Mouse (Mus musculus): Measurements from ENCODE around the gene Tmed10. TPM values are rescaled to one million over a fixed set of nuclear protein-coding genes. Genes with fewer than 3 reads are reported as not detected.

The Tmed10 gene
- polyA plus RNA-seq, 1 experiment from 2014 or later, result 247 TPM

DNA sequence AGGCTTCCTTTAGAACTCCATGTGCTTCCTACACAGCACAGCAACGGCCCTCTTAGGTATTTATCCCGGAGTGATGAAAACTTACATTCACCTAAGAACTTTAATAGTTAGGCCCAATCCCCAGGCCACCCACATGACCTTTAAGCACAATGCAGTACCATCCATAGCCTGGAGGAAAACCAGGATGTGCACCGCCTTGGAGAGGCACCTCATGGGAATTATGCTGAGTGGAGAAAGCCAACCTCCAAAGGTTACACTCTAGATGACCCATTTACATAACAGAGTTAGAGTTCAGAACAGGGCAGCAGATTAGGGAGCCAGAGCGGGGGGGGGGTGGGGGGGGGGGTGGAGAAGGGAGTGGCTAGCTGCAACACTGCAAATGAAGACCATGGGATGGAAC, 32.3 kb downstream of the Tmed10 start:
- Histone ChIP-seq H3K9me3 (replicated peaks) (no peaks in the 10 kb centered on the region), H3K4me3 (no peak overlapping the region), H3K27me3 (no peaks in the 10 kb centered on the region), H3K9ac (no peak overlapping the region), H3K27ac (no peak overlapping the region), H3K36me3 (peaks cover 16% of the 10 kb centered on the region; the same call in 1 of the 2 replicates), H3K4me1 (peaks cover 16% of the 10 kb centered on the region), H3K4me2 (replicated peaks) (no peak overlapping the region)
- no peak for ATAC-seq (ENCODE audit: low FRiP score)
- WGBS, result 70% methylated on average over 4 of the region's 4 CpGs

DNA sequence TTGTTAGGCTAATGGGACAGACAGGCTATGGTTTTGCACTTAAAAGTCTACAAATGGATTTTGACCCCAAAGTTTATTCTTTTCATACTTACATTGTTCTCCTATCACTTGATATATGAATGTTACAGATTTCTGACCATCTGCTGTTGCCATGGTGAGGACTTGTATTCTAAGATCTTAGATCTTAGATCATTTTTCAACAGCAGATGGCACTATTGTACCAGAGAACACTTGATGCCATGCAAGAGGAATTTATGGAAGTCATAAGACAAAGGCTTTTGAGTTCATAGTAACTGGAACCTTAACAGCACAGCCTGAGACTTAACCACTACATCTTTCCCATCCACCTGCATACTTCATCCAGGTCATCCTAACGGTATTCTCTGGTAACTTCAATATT, 33.5 kb downstream of the Tmed10 start:
- no peaks in the 10 kb centered on the region for H3K9me3 ChIP-seq (replicated peaks)
- no peak overlapping the region for H3K4me3 ChIP-seq
- no peaks in the 10 kb centered on the region for H3K27me3 ChIP-seq
- ATAC-seq (ENCODE audit: low FRiP score), result no peak
- WGBS, result 60% methylated on average over 1 of the region's 1 CpGs
- peaks cover 16% of the 10 kb centered on the region for H3K4me1 ChIP-seq
- H3K9ac ChIP-seq, result no peak overlapping the region
- H3K27ac ChIP-seq, result no peak overlapping the region
- H3K36me3 ChIP-seq, result peaks cover 16% of the 10 kb centered on the region; the same call in 1 of the 2 replicates
- H3K4me2 ChIP-seq (replicated peaks), result no peak overlapping the region

DNA sequence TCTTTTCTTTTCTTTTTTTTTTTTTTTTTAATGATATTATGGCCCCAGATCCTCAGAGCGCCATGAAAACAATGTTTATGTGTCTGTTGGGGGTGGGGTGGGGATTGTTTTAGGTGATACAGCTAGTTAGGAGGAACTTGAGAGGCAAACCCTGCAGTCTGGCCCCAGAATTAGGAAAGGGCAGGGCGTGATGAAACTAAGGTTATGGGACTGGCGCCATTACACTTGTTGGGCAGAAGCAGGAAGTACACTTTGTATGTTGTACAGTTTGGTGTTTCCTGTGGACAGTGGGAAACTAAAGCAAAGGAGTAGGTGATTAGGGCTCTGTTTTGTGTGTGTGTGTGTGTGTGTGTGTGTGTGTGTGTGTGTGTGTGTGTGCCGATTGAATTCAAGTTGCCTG, 34.7 kb downstream of the Tmed10 start:
- ATAC-seq (ENCODE audit: low FRiP score), result no peak
- Histone ChIP-seq H3K27me3 (no peaks in the 10 kb centered on the region), H3K9ac (no peak overlapping the region), H3K4me3 (no peak overlapping the region; the same call in 1 of the 2 replicates), H3K4me2 (replicated peaks) (peak overlapping the region; percentile 68), H3K36me3 (peaks cover 12% of the 10 kb centered on the region; the same call in 1 of the 2 replicates), H3K9me3 (replicated peaks) (no peaks in the 10 kb centered on the region), H3K4me1 (peaks cover 16% of the 10 kb centered on the region), H3K27ac (no peak overlapping the region)
- 46% methylated on average over 4 of the region's 4 CpGs for WGBS

DNA sequence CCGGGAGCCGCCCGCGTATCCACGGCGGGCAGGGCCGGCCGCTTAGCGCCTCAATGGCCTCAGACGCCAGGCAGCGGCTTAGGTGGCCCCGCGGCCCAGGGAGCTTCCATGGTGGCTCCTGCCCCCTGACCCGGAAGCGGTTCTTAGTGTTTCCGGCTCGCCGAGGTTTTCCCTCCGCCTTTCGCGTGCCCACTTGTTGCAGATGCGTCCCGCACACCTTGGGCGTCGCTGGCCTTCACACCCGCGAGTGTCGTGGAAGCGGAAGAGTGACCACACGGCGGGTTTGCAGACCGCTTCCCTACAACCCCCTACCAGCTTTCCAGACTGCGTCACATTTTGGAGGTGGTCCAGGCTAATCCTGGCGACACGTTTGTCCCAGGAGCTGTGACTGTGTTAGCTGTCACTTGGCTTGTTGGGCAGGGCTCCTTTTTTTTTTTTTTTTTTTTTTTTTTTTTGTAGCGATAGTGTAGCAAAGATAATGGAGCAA, 35.4 kb downstream of the Tmed10 start, which contains the start of gene Nek9:
TSS of gene Nek9 (minus strand) at position 120 of the 487 bp plus-strand sequence.
- peak within 1 kb of the TSS; percentile 68 for H3K4me2 ChIP-seq (replicated peaks)

DNA sequence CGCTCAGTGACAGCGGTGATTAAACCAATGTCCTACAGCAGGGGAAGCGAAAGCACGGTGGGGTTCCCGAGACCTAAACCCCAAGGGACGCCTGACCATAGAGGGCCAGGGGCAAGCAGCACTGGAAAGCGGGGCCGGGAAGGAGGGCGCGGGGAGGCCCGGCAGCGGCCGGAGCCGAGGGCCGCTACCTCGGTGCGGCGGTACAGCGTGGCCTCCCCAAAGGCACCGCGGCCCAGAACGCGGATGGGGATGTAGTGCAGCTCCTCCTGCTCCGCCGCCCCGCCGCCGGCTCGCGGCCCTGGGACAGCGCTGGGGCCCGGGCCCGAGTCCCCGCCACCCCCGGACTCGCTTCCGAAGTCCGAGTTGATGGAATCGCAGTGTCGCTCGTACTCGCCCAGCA, 35.8 kb downstream of the Tmed10 start:
- H3K4me1 ChIP-seq, result peaks cover 16% of the 10 kb centered on the region
- peak; percentile 82 for ATAC-seq (ENCODE audit: low FRiP score)
- peak overlapping the region; percentile 85 for H3K27ac ChIP-seq
- peaks cover 19% of the 10 kb centered on the region for H3K36me3 ChIP-seq
- no peaks in the 10 kb centered on the region for H3K9me3 ChIP-seq (replicated peaks)
- H3K9ac ChIP-seq, result peak overlapping the region; percentile 94
- H3K27me3 ChIP-seq, result no peaks in the 10 kb centered on the region
- peak overlapping the region; percentile 97 for H3K4me3 ChIP-seq
- under 1% methylated on average over 42 of the region's 42 CpGs for WGBS
- peak overlapping the region; percentile 68 for H3K4me2 ChIP-seq (replicated peaks)

More for the DNA sequence above, 35.4 kb downstream of the Tmed10 start, which contains the start of gene Nek9:
- Histone ChIP-seq H3K27ac (peak within 1 kb of the TSS; percentile 85), H3K9ac (peak within 1 kb of the TSS; percentile 94), H3K9me3 (replicated peaks) (no peaks in the 10 kb centered on the region), H3K27me3 (no peaks in the 10 kb centered on the region), H3K4me1 (peaks cover 16% of the 10 kb centered on the region), H3K36me3 (peaks cover 15% of the 10 kb centered on the region; the same call in 1 of the 2 replicates), H3K4me3 (peak within 1 kb of the TSS; percentile 97)
- under 1% methylated on average over 31 of the region's 36 CpGs for WGBS
- peak; percentile 79 for ATAC-seq (ENCODE audit: low FRiP score)

DNA sequence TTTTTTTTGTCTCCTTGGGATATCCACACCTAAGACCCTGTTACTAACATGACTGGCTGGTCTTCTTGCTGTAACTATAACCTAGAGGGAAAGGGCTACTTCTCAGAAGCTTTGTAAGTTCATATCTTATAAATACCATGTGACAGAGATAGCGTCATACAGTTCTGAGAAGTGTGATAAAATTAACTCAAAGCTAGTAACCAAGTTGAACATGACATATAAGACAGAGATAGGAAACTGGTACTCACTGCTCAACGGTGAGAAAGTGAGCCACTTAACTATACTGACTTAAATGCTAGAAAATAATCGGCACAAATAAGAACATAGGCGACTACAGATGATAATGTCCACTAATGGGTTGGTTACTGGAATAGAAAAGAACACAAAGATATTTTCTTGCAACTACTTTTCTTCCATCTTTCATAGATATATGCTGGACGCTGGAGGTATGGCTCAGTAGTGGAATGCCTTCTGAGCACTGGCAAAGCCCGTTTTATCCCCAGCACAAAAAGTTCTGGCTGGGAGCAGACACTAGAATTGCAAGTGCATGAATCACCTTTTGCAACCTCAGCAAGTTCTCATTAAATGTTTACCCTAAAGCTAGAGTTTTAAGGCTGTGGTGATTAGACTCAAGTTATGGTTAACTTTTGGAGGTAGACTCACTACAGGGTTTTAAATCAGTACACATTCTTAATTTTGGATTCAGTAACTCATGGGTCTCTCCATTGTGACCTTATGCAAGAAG, 36.9 kb downstream of the Tmed10 start:
- Histone ChIP-seq H3K4me2 (replicated peaks) (peak overlapping the region; percentile 68), H3K9ac (no peak overlapping the region), H3K4me1 (peaks cover 16% of the 10 kb centered on the region), H3K27me3 (no peaks in the 10 kb centered on the region), H3K36me3 (peaks cover 23% of the 10 kb centered on the region), H3K27ac (no peak overlapping the region), H3K4me3 (peak overlapping the region; percentile 97; the same call in 1 of the 2 replicates), H3K9me3 (replicated peaks) (no peaks in the 10 kb centered on the region)
- no peak for ATAC-seq (ENCODE audit: low FRiP score)
- 88% methylated on average over 6 of the region's 6 CpGs for WGBS

DNA sequence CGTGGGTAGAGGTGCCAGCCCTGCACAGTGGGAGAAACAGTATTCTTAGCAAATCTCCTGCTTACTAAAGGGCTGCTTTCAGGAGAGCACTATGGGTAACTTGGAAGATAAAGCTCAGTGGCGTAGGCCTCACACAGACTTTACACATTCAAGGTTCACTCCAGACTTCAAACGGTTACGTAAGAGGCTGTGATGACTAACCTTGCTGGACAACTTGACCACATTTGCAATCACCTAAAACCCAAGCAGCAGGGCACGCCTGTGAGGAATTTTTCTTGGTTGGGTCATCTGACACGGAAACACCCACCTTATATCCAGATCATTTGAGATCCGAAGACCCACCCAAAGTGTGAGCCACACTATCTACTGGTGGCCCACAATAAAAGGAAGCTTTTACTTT, 44.5 kb downstream of the Tmed10 start:
- no peak for ATAC-seq (ENCODE audit: low FRiP score)
- H3K9ac ChIP-seq, result no peak overlapping the region
- no peak overlapping the region for H3K4me3 ChIP-seq
- H3K27me3 ChIP-seq, result no peaks in the 10 kb centered on the region
- no peaks in the 10 kb centered on the region for H3K4me1 ChIP-seq
- H3K4me2 ChIP-seq (replicated peaks), result no peak overlapping the region
- 94% methylated on average over 7 of the region's 7 CpGs for WGBS
- H3K9me3 ChIP-seq (replicated peaks), result no peaks in the 10 kb centered on the region
- no peak overlapping the region for H3K27ac ChIP-seq
- peaks cover 74% of the 10 kb centered on the region for H3K36me3 ChIP-seq

DNA sequence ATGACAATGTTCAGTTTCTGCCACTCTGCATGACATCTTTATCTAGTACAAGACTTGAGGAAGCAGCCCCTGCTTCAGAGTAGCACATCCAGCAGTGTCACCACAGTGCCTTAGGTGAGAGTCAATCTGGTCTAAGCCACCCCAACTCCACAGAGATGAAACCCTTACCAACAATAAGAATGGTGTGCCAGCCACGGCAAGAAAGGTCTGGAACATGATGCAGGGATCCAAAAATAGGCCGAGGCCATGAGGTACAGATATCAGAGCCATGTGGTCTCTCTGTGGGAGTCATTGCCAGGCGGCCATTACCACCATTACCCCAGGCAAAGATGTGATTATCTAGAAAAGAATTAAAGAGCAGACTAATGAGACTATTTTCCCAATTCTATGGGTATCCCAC, 66.0 kb downstream of the Tmed10 start:
- H3K36me3 ChIP-seq, result peaks cover 94% of the 10 kb centered on the region
- H3K27ac ChIP-seq, result no peak overlapping the region
- no peak for ATAC-seq (ENCODE audit: low FRiP score)
- H3K4me3 ChIP-seq, result no peak overlapping the region
- no peak overlapping the region for H3K9ac ChIP-seq
- no peaks in the 10 kb centered on the region for H3K4me1 ChIP-seq
- H3K27me3 ChIP-seq, result no peaks in the 10 kb centered on the region
- WGBS, result 76% methylated on average over 3 of the region's 3 CpGs
- H3K4me2 ChIP-seq (replicated peaks), result no peak overlapping the region
- H3K9me3 ChIP-seq (replicated peaks), result no peaks in the 10 kb centered on the region

DNA sequence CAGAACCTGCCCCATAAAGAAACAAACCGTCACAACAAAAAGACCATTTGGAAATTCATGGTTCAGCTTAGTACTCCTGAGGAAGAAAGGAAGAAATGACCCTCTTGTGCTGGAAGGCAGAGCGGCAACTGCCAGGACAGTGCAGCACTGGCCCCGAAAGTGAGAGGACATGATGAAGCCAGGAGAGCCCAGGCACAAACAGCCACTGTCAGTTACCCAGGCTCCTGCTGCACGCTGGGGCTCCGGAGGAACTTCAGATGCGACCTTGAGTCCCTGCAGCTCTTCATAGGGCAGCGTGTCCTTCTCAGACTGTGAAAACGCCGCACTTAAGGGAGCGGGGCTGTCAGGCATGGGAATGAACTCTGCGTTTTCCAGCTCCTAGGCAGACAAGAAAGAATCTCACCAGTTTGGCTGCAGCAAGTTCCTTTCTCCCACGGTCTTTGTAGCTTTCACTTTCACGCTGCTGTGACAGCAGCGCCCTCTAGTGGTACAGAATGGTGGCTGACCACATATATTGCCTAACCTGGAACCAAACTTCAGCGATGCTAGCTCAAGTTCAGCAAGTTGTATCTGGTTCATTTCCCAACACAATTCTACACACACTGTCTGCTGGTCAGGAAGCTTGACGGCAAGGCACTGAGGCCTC, 69.3 kb downstream of the Tmed10 start:
- ATAC-seq (ENCODE audit: low FRiP score), result no peak; the same call in 1 of the 2 replicates
- Histone ChIP-seq H3K9me3 (replicated peaks) (no peaks in the 10 kb centered on the region), H3K27ac (no peak overlapping the region), H3K4me1 (no peaks in the 10 kb centered on the region), H3K4me2 (replicated peaks) (no peak overlapping the region), H3K27me3 (no peaks in the 10 kb centered on the region), H3K4me3 (no peak overlapping the region), H3K36me3 (peaks cover 92% of the 10 kb centered on the region), H3K9ac (no peak overlapping the region)
- 52% methylated on average over 16 of the region's 16 CpGs for WGBS

DNA sequence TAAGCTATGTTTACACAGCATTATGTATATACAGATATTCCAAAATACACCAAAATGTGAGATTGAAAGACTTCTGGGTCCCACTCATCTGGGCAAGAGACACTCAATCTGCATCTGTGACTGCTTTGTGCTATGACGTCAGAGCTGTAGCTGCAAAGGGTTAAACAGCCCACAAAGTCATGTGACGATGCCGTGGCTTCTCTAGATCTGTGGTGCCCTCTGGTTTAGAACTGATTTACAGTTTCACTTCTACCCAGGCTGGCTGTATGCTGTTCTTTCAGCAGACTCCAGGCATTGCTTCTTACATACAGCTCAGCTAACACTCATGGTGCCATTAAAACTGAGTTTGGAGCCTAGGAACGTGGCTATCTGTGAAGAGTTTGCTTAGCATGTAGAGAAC, 69.9 kb downstream of the Tmed10 start:
- H3K9ac ChIP-seq, result no peak overlapping the region
- peaks cover 92% of the 10 kb centered on the region for H3K36me3 ChIP-seq
- H3K4me2 ChIP-seq (replicated peaks), result no peak overlapping the region
- H3K4me3 ChIP-seq, result no peak overlapping the region
- no peaks in the 10 kb centered on the region for H3K9me3 ChIP-seq (replicated peaks)
- no peak for ATAC-seq (ENCODE audit: low FRiP score)
- H3K4me1 ChIP-seq, result no peaks in the 10 kb centered on the region
- 82% methylated on average over 4 of the region's 4 CpGs for WGBS
- no peak overlapping the region for H3K27ac ChIP-seq
- H3K27me3 ChIP-seq, result no peaks in the 10 kb centered on the region

DNA sequence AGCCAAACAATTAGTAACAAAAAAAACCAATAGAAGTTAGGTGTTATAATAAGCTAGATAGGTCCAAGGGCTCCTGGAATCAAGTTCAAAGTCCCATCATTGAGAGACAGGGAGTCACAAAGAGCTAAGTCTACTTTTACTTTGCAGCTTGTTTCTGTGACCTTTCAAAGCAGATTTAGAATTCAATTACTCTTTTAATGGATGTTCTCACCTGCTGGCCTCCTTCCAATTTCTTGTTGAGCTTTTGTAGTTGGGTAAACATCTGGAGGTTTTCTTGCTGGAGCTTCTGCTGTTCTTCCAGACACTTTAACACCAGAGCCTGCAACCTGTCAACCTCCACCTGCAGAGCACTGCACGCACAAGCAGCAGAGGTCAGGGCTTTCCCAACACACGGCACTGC, 71.4 kb downstream of the Tmed10 start:
- Histone ChIP-seq H3K27me3 (no peaks in the 10 kb centered on the region), H3K36me3 (peaks cover 85% of the 10 kb centered on the region), H3K4me3 (no peak overlapping the region), H3K9me3 (replicated peaks) (no peaks in the 10 kb centered on the region), H3K27ac (no peak overlapping the region), H3K9ac (no peak overlapping the region), H3K4me1 (no peaks in the 10 kb centered on the region), H3K4me2 (replicated peaks) (no peak overlapping the region)
- 85% methylated on average over 2 of the region's 2 CpGs for WGBS
- no peak for ATAC-seq (ENCODE audit: low FRiP score)

DNA sequence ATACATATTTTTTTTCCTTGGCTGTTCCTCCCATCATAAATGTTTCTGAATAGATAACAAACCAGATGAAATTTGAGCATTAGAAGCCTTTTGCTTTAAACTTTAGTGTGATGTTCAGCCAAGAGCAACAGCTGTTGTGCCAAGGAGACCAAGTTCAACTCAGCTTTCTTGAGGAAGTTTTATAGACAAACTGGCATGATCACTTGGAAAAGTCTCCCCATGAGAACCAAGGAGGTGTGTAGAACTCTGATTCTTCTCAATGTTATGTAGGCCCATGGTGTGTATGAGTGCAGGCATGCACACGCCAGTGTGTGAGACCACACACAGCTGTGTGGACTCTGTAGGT, 75.8 kb downstream of the Tmed10 start:
- WGBS, result 85% methylated on average over 1 of the region's 1 CpGs
- Histone ChIP-seq H3K4me1 (no peaks in the 10 kb centered on the region), H3K27me3 (no peaks in the 10 kb centered on the region), H3K4me3 (no peak overlapping the region), H3K36me3 (peaks cover 49% of the 10 kb centered on the region), H3K4me2 (replicated peaks) (no peak overlapping the region), H3K9me3 (replicated peaks) (no peaks in the 10 kb centered on the region), H3K27ac (no peak overlapping the region), H3K9ac (no peak overlapping the region)
- ATAC-seq (ENCODE audit: low FRiP score), result no peak
